Mouse (Mus musculus): Measurements from ENCODE around the gene Cx3cl1. TPM values are rescaled to one million over a fixed set of nuclear protein-coding genes. Genes with fewer than 3 reads are reported as not detected.

The Cx3cl1 gene
- polyA plus RNA-seq, 1 experiment from 2014 or later, result 9.4 TPM

- no peak overlapping the region for H3K27ac ChIP-seq (ENCODE audit: low read depth, low read length)
- no peak overlapping the region for H3K4me3 ChIP-seq (ENCODE audit: low read depth, low read length)
- H3K36me3 ChIP-seq (ENCODE audit: control insufficient read depth, insufficient read depth, low read length), result no peaks in the 10 kb centered on the region
- peaks cover 15% of the 10 kb centered on the region for H3K4me1 ChIP-seq (ENCODE audit: control insufficient read depth, insufficient read depth, low read length)
- 71% methylated on average over 15 of the region's 15 CpGs for WGBS
- H3K9me3 ChIP-seq (ENCODE audit: control insufficient read depth, low read length), result no peaks in the 10 kb centered on the region
- peak; percentile 86 for DNase-seq (ENCODE audit: low spot score, missing footprints)
- ATAC-seq (ENCODE audit: low FRiP score), result no peak
- H3K4me2 ChIP-seq, result no peak overlapping the region
- H3K9ac ChIP-seq (ENCODE audit: low read length), result no peak overlapping the region
- no peaks in the 10 kb centered on the region for H3K27me3 ChIP-seq (ENCODE audit: control insufficient read depth, insufficient read depth, low read length)
These were observed 16.0 kb downstream of the Cx3cl1 start for GRCm38 (mm10) chr8:94787524-94788501.

GRCm38 (mm10) chr8:94789256-94789955 is 17.6 kb downstream of the Cx3cl1 start:
- peak; percentile 89 for DNase-seq (ENCODE audit: low spot score, missing footprints)
- no peaks in the 10 kb centered on the region for H3K9me3 ChIP-seq (ENCODE audit: control insufficient read depth, low read length)
- H3K4me1 ChIP-seq (ENCODE audit: control insufficient read depth, insufficient read depth, low read length), result peaks cover 15% of the 10 kb centered on the region
- peak overlapping the region; percentile 25; the same call in 1 of the 2 replicates for H3K27ac ChIP-seq (ENCODE audit: low read depth, low read length)
- H3K4me2 ChIP-seq, result no peak overlapping the region
- H3K36me3 ChIP-seq (ENCODE audit: control insufficient read depth, insufficient read depth, low read length), result no peaks in the 10 kb centered on the region
- H3K9ac ChIP-seq (ENCODE audit: low read length), result no peak overlapping the region
- WGBS, result 28% methylated on average over 10 of the region's 10 CpGs
- H3K27me3 ChIP-seq (ENCODE audit: control insufficient read depth, insufficient read depth, low read length), result no peaks in the 10 kb centered on the region
- ATAC-seq (ENCODE audit: low FRiP score), result no peak; the same call in 1 of the 2 replicates
- no peak overlapping the region for H3K4me3 ChIP-seq (ENCODE audit: low read depth, low read length)

- H3K4me1 ChIP-seq (ENCODE audit: control insufficient read depth, insufficient read depth, low read length), result peaks cover 11% of the 10 kb centered on the region
- ATAC-seq (ENCODE audit: low FRiP score), result no peak
These were observed 22.6 kb downstream of the Cx3cl1 start for GRCm38 (mm10) chr8:94794368-94794767.

GRCm38 (mm10) chr8:94794782-94795181 is 23.0 kb downstream of the Cx3cl1 start:
- H3K4me2 ChIP-seq, result no peak overlapping the region

More at GRCm38 (mm10) chr8:94794368-94794767, 22.6 kb downstream of the Cx3cl1 start:
- Histone ChIP-seq H3K36me3 (ENCODE audit: control insufficient read depth, insufficient read depth, low read length) (no peaks in the 10 kb centered on the region), H3K27me3 (ENCODE audit: control insufficient read depth, insufficient read depth, low read length) (no peaks in the 10 kb centered on the region), H3K9me3 (ENCODE audit: control insufficient read depth, low read length) (no peaks in the 10 kb centered on the region), H3K4me3 (ENCODE audit: low read depth, low read length) (no peak overlapping the region), H3K27ac (ENCODE audit: low read depth, low read length) (no peak overlapping the region), H3K4me2 (no peak overlapping the region), H3K9ac (ENCODE audit: low read length) (no peak overlapping the region)
- WGBS, result 86% methylated on average over 4 of the region's 4 CpGs
- no peak for DNase-seq (ENCODE audit: low spot score, missing footprints)

GRCm38 (mm10) chr8:94800278-94800968 is 28.6 kb downstream of the Cx3cl1 start:
- no peak overlapping the region for H3K4me2 ChIP-seq
- ATAC-seq (ENCODE audit: low FRiP score) (no peak), DNase-seq (ENCODE audit: low spot score, missing footprints) (peak; percentile 59)
- H3K36me3 ChIP-seq (ENCODE audit: control insufficient read depth, insufficient read depth, low read length), result no peaks in the 10 kb centered on the region
- no peaks in the 10 kb centered on the region for H3K9me3 ChIP-seq (ENCODE audit: control insufficient read depth, low read length)
- WGBS, result 70% methylated on average over 7 of the region's 7 CpGs
- H3K9ac ChIP-seq (ENCODE audit: low read length), result no peak overlapping the region
- H3K27ac ChIP-seq (ENCODE audit: low read depth, low read length), result no peak overlapping the region
- H3K4me1 ChIP-seq (ENCODE audit: control insufficient read depth, insufficient read depth, low read length), result no peaks in the 10 kb centered on the region
- H3K27me3 ChIP-seq (ENCODE audit: control insufficient read depth, insufficient read depth, low read length), result no peaks in the 10 kb centered on the region
- no peak overlapping the region for H3K4me3 ChIP-seq (ENCODE audit: low read depth, low read length)

More at GRCm38 (mm10) chr8:94794782-94795181, 23.0 kb downstream of the Cx3cl1 start:
- peaks cover 7% of the 10 kb centered on the region for H3K4me1 ChIP-seq (ENCODE audit: control insufficient read depth, insufficient read depth, low read length)
- WGBS, result 98% methylated on average over 2 of the region's 2 CpGs
- H3K4me3 ChIP-seq (ENCODE audit: low read depth, low read length), result no peak overlapping the region
- H3K27ac ChIP-seq (ENCODE audit: low read depth, low read length), result no peak overlapping the region
- no peak overlapping the region for H3K9ac ChIP-seq (ENCODE audit: low read length)
- ATAC-seq (ENCODE audit: low FRiP score), result no peak
- no peaks in the 10 kb centered on the region for H3K9me3 ChIP-seq (ENCODE audit: control insufficient read depth, low read length)
- DNase-seq (ENCODE audit: low spot score, missing footprints), result no peak
- H3K36me3 ChIP-seq (ENCODE audit: control insufficient read depth, insufficient read depth, low read length), result no peaks in the 10 kb centered on the region
- no peaks in the 10 kb centered on the region for H3K27me3 ChIP-seq (ENCODE audit: control insufficient read depth, insufficient read depth, low read length)

- no peaks in the 10 kb centered on the region for H3K27me3 ChIP-seq (ENCODE audit: control insufficient read depth, insufficient read depth, low read length)
- H3K27ac ChIP-seq (ENCODE audit: low read depth, low read length), result no peak overlapping the region
- ATAC-seq (ENCODE audit: low FRiP score) (no peak), DNase-seq (ENCODE audit: low spot score, missing footprints) (peak; percentile 80)
- WGBS, result 44% methylated on average over 14 of the region's 14 CpGs
- H3K4me3 ChIP-seq (ENCODE audit: low read depth, low read length), result no peak overlapping the region
- H3K4me1 ChIP-seq (ENCODE audit: control insufficient read depth, insufficient read depth, low read length), result no peaks in the 10 kb centered on the region
- no peaks in the 10 kb centered on the region for H3K36me3 ChIP-seq (ENCODE audit: control insufficient read depth, insufficient read depth, low read length)
- no peak overlapping the region for H3K4me2 ChIP-seq
- no peaks in the 10 kb centered on the region for H3K9me3 ChIP-seq (ENCODE audit: control insufficient read depth, low read length)
- no peak overlapping the region for H3K9ac ChIP-seq (ENCODE audit: low read length)
These were observed 29.7 kb downstream of the Cx3cl1 start for GRCm38 (mm10) chr8:94801293-94802095.

- Histone ChIP-seq H3K9me3 (ENCODE audit: control insufficient read depth, low read length) (no peaks in the 10 kb centered on the region), H3K27ac (ENCODE audit: low read depth, low read length) (no peak overlapping the region), H3K36me3 (ENCODE audit: control insufficient read depth, insufficient read depth, low read length) (no peaks in the 10 kb centered on the region), H3K4me1 (ENCODE audit: control insufficient read depth, insufficient read depth, low read length) (no peaks in the 10 kb centered on the region; the same call in 1 of the 2 replicates), H3K4me2 (no peak overlapping the region), H3K9ac (ENCODE audit: low read length) (no peak overlapping the region), H3K4me3 (ENCODE audit: low read depth, low read length) (no peak overlapping the region), H3K27me3 (ENCODE audit: control insufficient read depth, insufficient read depth, low read length) (no peaks in the 10 kb centered on the region)
- WGBS, result 85% methylated on average over 4 of the region's 4 CpGs
- peak; percentile 44 for DNase-seq (ENCODE audit: low spot score, missing footprints)
- no peak for ATAC-seq (ENCODE audit: low FRiP score)
These were observed 30.6 kb downstream of the Cx3cl1 start for GRCm38 (mm10) chr8:94802375-94802774.

- no peak overlapping the region for H3K4me3 ChIP-seq (ENCODE audit: low read depth, low read length)
- H3K9me3 ChIP-seq (ENCODE audit: control insufficient read depth, low read length), result no peaks in the 10 kb centered on the region
- no peaks in the 10 kb centered on the region for H3K36me3 ChIP-seq (ENCODE audit: control insufficient read depth, insufficient read depth, low read length)
- H3K27ac ChIP-seq (ENCODE audit: low read depth, low read length), result no peak overlapping the region
- no peak overlapping the region for H3K9ac ChIP-seq (ENCODE audit: low read length)
- no peaks in the 10 kb centered on the region; the same call in 1 of the 2 replicates for H3K4me1 ChIP-seq (ENCODE audit: control insufficient read depth, insufficient read depth, low read length)
- ATAC-seq (ENCODE audit: low FRiP score) (no peak), DNase-seq (ENCODE audit: low spot score, missing footprints) (no peak)
- H3K4me2 ChIP-seq, result no peak overlapping the region
- whole genome bisulfite sequencing, result 82% methylated on average over 6 of the region's 6 CpGs
- H3K27me3 ChIP-seq (ENCODE audit: control insufficient read depth, insufficient read depth, low read length), result no peaks in the 10 kb centered on the region
These were observed 31.7 kb downstream of the Cx3cl1 start for GRCm38 (mm10) chr8:94803551-94803950.
